Mouse (Mus musculus): Measurements from ENCODE around the gene Rplp0. TPM values are rescaled to one million over a fixed set of nuclear protein-coding genes. Genes with fewer than 3 reads are reported as not detected.

The Rplp0 gene
- polyA plus RNA-seq, 1 experiment from 2014 or later = 1,437 TPM

- no peak overlapping the region for H3K4me3 ChIP-seq (ENCODE audit: low read depth, low read length)
- H3K4me2 ChIP-seq (ENCODE audit: low read depth, low read length) = no peak overlapping the region
- 68% methylated on average over 15 of the region's 15 CpGs for WGBS
- H3K9me3 ChIP-seq (replicated peaks; ENCODE audit: control insufficient read depth, low read length) = no peaks in the 10 kb centered on the region
- ATAC-seq (replicated peaks; ENCODE audit: insufficient number of reproducible peaks, low FRiP score, low TSS enrichment, low read depth) = no peak
- H3K27me3 ChIP-seq (ENCODE audit: control insufficient read depth, insufficient read depth, low read length) = no peaks in the 10 kb centered on the region
- H3K9ac ChIP-seq (replicated peaks; ENCODE audit: low read length) = no peak overlapping the region
- DNase-seq (ENCODE audit: low spot score) = no peak
- no peaks in the 10 kb centered on the region for H3K36me3 ChIP-seq (replicated peaks; ENCODE audit: control insufficient read depth, insufficient read depth, low read depth, low read length)
- H3K27ac ChIP-seq (replicated peaks; ENCODE audit: low read depth, low read length) = peak overlapping the region; percentile 75
- H3K4me1 ChIP-seq (ENCODE audit: control insufficient read depth, insufficient read depth, low read length) = peaks cover 20% of the 10 kb centered on the region
Observed at GRCm38 (mm10) chr5:115522981-115523499, 36.2 kb upstream of the Rplp0 start.

GRCm38 (mm10) chr5:115523971-115524370 lies 35.3 kb upstream of the Rplp0 start:
- H3K36me3 ChIP-seq (replicated peaks; ENCODE audit: control insufficient read depth, insufficient read depth, low read depth, low read length) = no peaks in the 10 kb centered on the region
- H3K9me3 ChIP-seq (replicated peaks; ENCODE audit: control insufficient read depth, low read length) = no peaks in the 10 kb centered on the region
- peak overlapping the region; percentile 27 for H3K4me2 ChIP-seq (ENCODE audit: low read depth, low read length)
- H3K4me3 ChIP-seq (ENCODE audit: low read depth, low read length) = no peak overlapping the region
- peak overlapping the region; percentile 29 for H3K9ac ChIP-seq (replicated peaks; ENCODE audit: low read length)
- H3K4me1 ChIP-seq (ENCODE audit: control insufficient read depth, insufficient read depth, low read length) = peaks cover 20% of the 10 kb centered on the region
- H3K27ac ChIP-seq (replicated peaks; ENCODE audit: low read depth, low read length) = peak overlapping the region; percentile 39
- H3K27me3 ChIP-seq (ENCODE audit: control insufficient read depth, insufficient read depth, low read length) = no peaks in the 10 kb centered on the region
- peak; percentile 75 for DNase-seq (ENCODE audit: low spot score)
- 4% methylated on average over 15 of the region's 15 CpGs for WGBS
- ATAC-seq (replicated peaks; ENCODE audit: insufficient number of reproducible peaks, low FRiP score, low TSS enrichment, low read depth) = peak; percentile 64

- H3K4me1 ChIP-seq (ENCODE audit: control insufficient read depth, insufficient read depth, low read length) = peaks cover 24% of the 10 kb centered on the region
- 31% methylated on average over 12 of the region's 12 CpGs for WGBS
- no peak overlapping the region for H3K4me3 ChIP-seq (ENCODE audit: low read depth, low read length)
- peak overlapping the region; percentile 39 for H3K27ac ChIP-seq (replicated peaks; ENCODE audit: low read depth, low read length)
- no peaks in the 10 kb centered on the region for H3K27me3 ChIP-seq (ENCODE audit: control insufficient read depth, insufficient read depth, low read length)
- peak overlapping the region; percentile 29 for H3K9ac ChIP-seq (replicated peaks; ENCODE audit: low read length)
- ATAC-seq (replicated peaks; ENCODE audit: insufficient number of reproducible peaks, low FRiP score, low TSS enrichment, low read depth) (0 out of 2 replicates have a peak, but pooled peaks have one; percentile 7), DNase-seq (ENCODE audit: low spot score) (no peak)
- H3K4me2 ChIP-seq (ENCODE audit: low read depth, low read length) = no peak overlapping the region
- H3K9me3 ChIP-seq (replicated peaks; ENCODE audit: control insufficient read depth, low read length) = no peaks in the 10 kb centered on the region
- H3K36me3 ChIP-seq (replicated peaks; ENCODE audit: control insufficient read depth, insufficient read depth, low read depth, low read length) = no peaks in the 10 kb centered on the region
Observed at GRCm38 (mm10) chr5:115524471-115524870, 34.8 kb upstream of the Rplp0 start.

- DNase-seq (ENCODE audit: low spot score) (no peak), ATAC-seq (replicated peaks; ENCODE audit: insufficient number of reproducible peaks, low FRiP score, low TSS enrichment, low read depth) (no peak)
- Histone ChIP-seq H3K4me1 (ENCODE audit: control insufficient read depth, insufficient read depth, low read length) (peaks cover 31% of the 10 kb centered on the region), H3K4me3 (ENCODE audit: low read depth, low read length) (no peak overlapping the region), H3K27ac (replicated peaks; ENCODE audit: low read depth, low read length) (peak overlapping the region; percentile 20; the same call in 1 of the 2 replicates), H3K9me3 (replicated peaks; ENCODE audit: control insufficient read depth, low read length) (no peaks in the 10 kb centered on the region), H3K36me3 (replicated peaks; ENCODE audit: control insufficient read depth, insufficient read depth, low read depth, low read length) (no peaks in the 10 kb centered on the region), H3K4me2 (ENCODE audit: low read depth, low read length) (no peak overlapping the region), H3K27me3 (ENCODE audit: control insufficient read depth, insufficient read depth, low read length) (no peaks in the 10 kb centered on the region), H3K9ac (replicated peaks; ENCODE audit: low read length) (no peak overlapping the region)
- 89% methylated on average over 4 of the region's 4 CpGs for WGBS
Observed at GRCm38 (mm10) chr5:115525416-115525815, 33.9 kb upstream of the Rplp0 start.

- peaks cover 31% of the 10 kb centered on the region for H3K4me1 ChIP-seq (ENCODE audit: control insufficient read depth, insufficient read depth, low read length)
Observed at GRCm38 (mm10) chr5:115525943-115526342, 33.3 kb upstream of the Rplp0 start.

GRCm38 (mm10) chr5:115526456-115527202 lies 32.6 kb upstream of the Rplp0 start:
- DNase-seq (ENCODE audit: low spot score) = no peak
- Histone ChIP-seq H3K27me3 (ENCODE audit: control insufficient read depth, insufficient read depth, low read length) (no peaks in the 10 kb centered on the region), H3K36me3 (replicated peaks; ENCODE audit: control insufficient read depth, insufficient read depth, low read depth, low read length) (no peaks in the 10 kb centered on the region), H3K27ac (replicated peaks; ENCODE audit: low read depth, low read length) (no peak overlapping the region), H3K9ac (replicated peaks; ENCODE audit: low read length) (no peak overlapping the region), H3K9me3 (replicated peaks; ENCODE audit: control insufficient read depth, low read length) (no peaks in the 10 kb centered on the region), H3K4me3 (ENCODE audit: low read depth, low read length) (no peak overlapping the region), H3K4me1 (ENCODE audit: control insufficient read depth, insufficient read depth, low read length) (peaks cover 37% of the 10 kb centered on the region), H3K4me2 (ENCODE audit: low read depth, low read length) (no peak overlapping the region)
- ATAC-seq (replicated peaks; ENCODE audit: insufficient number of reproducible peaks, low FRiP score, low TSS enrichment, low read depth) = no peak
- 86% methylated on average over 17 of the region's 17 CpGs for WGBS

More at GRCm38 (mm10) chr5:115525943-115526342, 33.3 kb upstream of the Rplp0 start:
- Histone ChIP-seq H3K27ac (replicated peaks; ENCODE audit: low read depth, low read length) (peak overlapping the region; percentile 20; the same call in 1 of the 2 replicates), H3K9me3 (replicated peaks; ENCODE audit: control insufficient read depth, low read length) (no peaks in the 10 kb centered on the region), H3K27me3 (ENCODE audit: control insufficient read depth, insufficient read depth, low read length) (no peaks in the 10 kb centered on the region), H3K4me2 (ENCODE audit: low read depth, low read length) (no peak overlapping the region), H3K4me3 (ENCODE audit: low read depth, low read length) (no peak overlapping the region), H3K36me3 (replicated peaks; ENCODE audit: control insufficient read depth, insufficient read depth, low read depth, low read length) (no peaks in the 10 kb centered on the region), H3K9ac (replicated peaks; ENCODE audit: low read length) (peak overlapping the region; percentile 32; the same call in 1 of the 2 replicates)
- WGBS = 84% methylated on average over 9 of the region's 9 CpGs
- no peak for ATAC-seq (replicated peaks; ENCODE audit: insufficient number of reproducible peaks, low FRiP score, low TSS enrichment, low read depth)
- DNase-seq (ENCODE audit: low spot score) = no peak

GRCm38 (mm10) chr5:115528128-115528527 lies 31.1 kb upstream of the Rplp0 start:
- no peak overlapping the region for H3K4me2 ChIP-seq (ENCODE audit: low read depth, low read length)
- peaks cover 41% of the 10 kb centered on the region for H3K4me1 ChIP-seq (ENCODE audit: control insufficient read depth, insufficient read depth, low read length)
- no peaks in the 10 kb centered on the region for H3K36me3 ChIP-seq (replicated peaks; ENCODE audit: control insufficient read depth, insufficient read depth, low read depth, low read length)
- ATAC-seq (replicated peaks; ENCODE audit: insufficient number of reproducible peaks, low FRiP score, low TSS enrichment, low read depth) (no peak), DNase-seq (ENCODE audit: low spot score) (no peak)
- no peak overlapping the region for H3K4me3 ChIP-seq (ENCODE audit: low read depth, low read length)
- WGBS = 85% methylated on average over 5 of the region's 5 CpGs
- no peaks in the 10 kb centered on the region for H3K27me3 ChIP-seq (ENCODE audit: control insufficient read depth, insufficient read depth, low read length)
- H3K9me3 ChIP-seq (replicated peaks; ENCODE audit: control insufficient read depth, low read length) = no peaks in the 10 kb centered on the region
- no peak overlapping the region for H3K9ac ChIP-seq (replicated peaks; ENCODE audit: low read length)
- H3K27ac ChIP-seq (replicated peaks; ENCODE audit: low read depth, low read length) = no peak overlapping the region

GRCm38 (mm10) chr5:115529364-115529741 lies 29.9 kb upstream of the Rplp0 start:
- no peak overlapping the region for H3K4me2 ChIP-seq (ENCODE audit: low read depth, low read length)
- DNase-seq (ENCODE audit: low spot score) = no peak
- H3K36me3 ChIP-seq (replicated peaks; ENCODE audit: control insufficient read depth, insufficient read depth, low read depth, low read length) = no peaks in the 10 kb centered on the region
- no peaks in the 10 kb centered on the region for H3K9me3 ChIP-seq (replicated peaks; ENCODE audit: control insufficient read depth, low read length)
- no peaks in the 10 kb centered on the region for H3K27me3 ChIP-seq (ENCODE audit: control insufficient read depth, insufficient read depth, low read length)
- 65% methylated on average over 8 of the region's 8 CpGs for WGBS
- H3K9ac ChIP-seq (replicated peaks; ENCODE audit: low read length) = no peak overlapping the region
- ATAC-seq (replicated peaks; ENCODE audit: insufficient number of reproducible peaks, low FRiP score, low TSS enrichment, low read depth) = no peak
- peaks cover 43% of the 10 kb centered on the region for H3K4me1 ChIP-seq (ENCODE audit: control insufficient read depth, insufficient read depth, low read length)
- H3K4me3 ChIP-seq (ENCODE audit: low read depth, low read length) = no peak overlapping the region
- peak overlapping the region; percentile 31; the same call in 1 of the 2 replicates for H3K27ac ChIP-seq (replicated peaks; ENCODE audit: low read depth, low read length)

All from embryonic facial prominence, embryonic 11.5 days (tissue).